Mouse (Mus musculus): ENCODE data around the gene Rbm8a.

GRCm38 (mm10) chr3:96617941-96618340, 11.8 kb upstream of the Rbm8a start:
- TF ChIP-seq CTCF (IDR thresholded peaks at IDR 0.05; ENCODE audit: borderline replicate concordance, extremely low read depth, insufficient read depth, insufficient read length) (no peak), POLR2A (IDR thresholded peaks at IDR 0.05; ENCODE audit: borderline replicate concordance, extremely low read depth, insufficient read depth, insufficient read length, poor library complexity, severe bottlenecking) (no peak)
